Mouse (Mus musculus) lung, adult 2 months (tissue): ENCODE measurements around the gene Paqr6.

Experiments
- CTCF ChIP-seq: fragments of 200-500 bp; IDR thresholded peaks from 2 replicates; pipeline ENCODE4 v1.5.1; 2011; ENCODE audit warnings: mild to moderate bottlenecking, low read length, control low read depth; ENCODE audit not compliant: insufficient read depth
- POLR2A ChIP-seq: fragments of 200-500 bp; IDR thresholded peaks from 2 replicates; pipeline ENCODE4 v1.6.1; 2011; ENCODE audit warnings: low read depth, mild to moderate bottlenecking, control low read depth, low read length, borderline replicate concordance; ENCODE audit errors: extremely low read depth

DNA sequence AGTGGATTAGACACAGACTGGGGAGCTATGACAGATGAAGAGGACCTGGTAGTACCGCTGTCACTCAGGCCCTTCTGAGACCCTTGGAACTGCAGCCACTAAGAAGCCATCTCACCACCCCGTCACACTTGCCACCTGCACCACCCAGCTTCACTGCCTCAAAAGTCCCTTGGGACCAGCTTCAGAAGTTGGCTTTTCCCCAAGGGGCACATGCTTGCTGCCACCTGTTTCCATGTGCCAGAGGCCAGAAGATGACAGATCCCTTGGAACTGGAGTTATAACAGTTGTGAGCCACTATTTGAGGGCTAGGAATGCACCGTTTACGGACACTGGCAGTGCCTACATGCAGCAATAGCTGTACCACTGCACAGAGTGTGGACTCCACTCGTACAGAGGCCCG, 30.9 kb downstream of the Paqr6 start:
- TF ChIP-seq CTCF (no peak), POLR2A (no peak)
